Mouse (Mus musculus): ENCODE results near the gene Ccdc116. TPM values are rescaled to one million over a fixed set of nuclear protein-coding genes. Genes with fewer than 3 reads are reported as not detected.
"Not testable (repeated sequence)": the region's sequence is repeated elsewhere in the genome, so short reads cannot be mapped to it uniquely, and the experiment has no call there.

Gene Ccdc116
- total RNA-seq (2021), result under 1 TPM in 1 of 2 experiments, not detected in 1; 0.31 TPM
- long read RNA-seq, experiment 1, result 0 reads
- long read RNA-seq, experiment 2, result 0 reads

DNA sequence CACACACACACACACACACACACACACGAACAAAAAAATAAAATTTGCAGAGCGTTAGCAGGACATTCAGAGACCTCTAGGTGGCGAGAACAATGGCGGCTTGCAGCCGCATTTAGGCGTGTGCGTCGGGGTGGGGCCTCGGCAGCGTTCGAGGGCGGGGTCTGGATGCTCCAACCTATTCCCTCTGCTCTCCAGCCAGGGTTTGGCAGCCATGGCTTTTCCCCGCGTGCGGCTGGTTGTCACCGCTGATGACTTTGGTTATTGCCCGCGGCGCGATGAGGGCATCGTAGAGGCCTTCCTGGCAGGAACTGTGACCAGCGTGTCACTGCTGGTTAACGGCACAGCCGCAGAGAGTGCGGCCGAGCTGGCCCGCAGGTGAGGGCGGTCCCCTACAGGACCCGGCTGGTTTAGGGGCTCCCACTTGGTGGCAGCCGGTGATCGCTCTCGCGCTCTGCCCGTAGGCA is at the start of gene Ccdc116:
Gene Ccdc116 (minus strand): TSS at position 458 of the 464 bp plus-strand sequence.
- intact Hi-C loops (cut with DNase I), result loop anchor here (5.0 kb wide), 2 partner anchors 45 to 60 kb away; partner anchors contain the start of gene Rimbp3
- DNase-seq, result peak; percentile 77 to 81

DNA sequence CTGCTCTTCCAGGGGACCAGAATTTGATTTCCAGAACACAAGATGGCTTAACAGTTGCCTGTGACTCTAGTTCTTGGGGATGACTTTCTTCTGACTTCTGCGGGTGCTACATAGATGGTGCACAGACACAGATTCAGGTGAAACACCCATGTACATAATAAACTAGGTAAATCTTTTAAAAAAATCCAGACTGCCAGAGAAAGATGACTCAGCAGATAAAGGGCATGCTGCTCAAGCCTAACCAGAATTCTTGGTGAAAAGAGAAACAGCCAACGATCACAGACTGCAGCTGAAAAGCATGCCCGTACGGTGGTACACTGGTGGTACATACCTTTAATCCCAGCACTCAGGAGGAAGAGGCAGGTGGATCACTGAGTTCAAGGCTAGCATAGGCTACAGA is 46.8 kb upstream of the Ccdc116 start:
- DNase-seq, result no peak
- intact Hi-C loops (cut with DNase I), result loop anchor here (5.0 kb wide), 1 partner anchor 47 kb away; the partner anchor contains the start of gene Ccdc116

DNA sequence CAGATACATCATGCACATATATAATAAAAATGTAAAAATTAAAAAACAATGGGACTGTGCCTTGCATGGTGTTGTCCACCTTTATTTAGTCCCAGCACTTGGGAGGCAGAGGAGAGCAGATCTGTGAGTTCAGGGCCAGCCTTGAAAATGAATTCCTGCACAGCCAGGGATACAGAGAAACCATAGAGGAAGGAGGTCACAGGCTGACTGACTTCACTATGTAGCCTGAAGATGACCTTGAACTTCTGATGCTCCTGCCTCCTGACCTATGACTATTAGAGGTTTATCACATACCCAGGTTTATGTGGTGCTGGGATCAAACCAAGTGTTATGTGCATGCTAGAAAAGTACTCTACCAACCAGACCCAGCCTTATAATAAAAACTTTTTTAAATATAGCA is 38.4 kb upstream of the Ccdc116 start:
- DNase-seq, result no peak
- intact Hi-C loops (cut with DNase I), result no loop called here

DNA sequence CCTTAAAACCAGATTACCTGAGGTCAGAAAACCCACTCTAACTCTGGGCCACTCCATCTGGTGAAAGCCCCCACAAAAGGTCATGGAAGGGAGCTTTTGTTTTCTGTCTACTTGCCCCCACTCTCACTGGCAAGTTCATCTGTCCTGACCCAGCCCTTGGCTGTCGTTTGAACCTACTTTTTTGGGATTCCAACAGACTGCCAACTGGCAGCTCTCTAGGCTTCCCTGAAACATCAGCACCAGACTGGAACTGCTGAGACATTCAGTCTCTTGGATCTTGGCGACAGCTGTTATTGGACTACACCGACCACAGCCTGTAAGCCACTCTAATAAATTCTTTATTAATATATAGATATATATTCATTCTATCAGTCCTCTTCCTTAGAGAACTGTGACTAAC is 36.0 kb upstream of the Ccdc116 start:
- DNase-seq, result no peak

DNA sequence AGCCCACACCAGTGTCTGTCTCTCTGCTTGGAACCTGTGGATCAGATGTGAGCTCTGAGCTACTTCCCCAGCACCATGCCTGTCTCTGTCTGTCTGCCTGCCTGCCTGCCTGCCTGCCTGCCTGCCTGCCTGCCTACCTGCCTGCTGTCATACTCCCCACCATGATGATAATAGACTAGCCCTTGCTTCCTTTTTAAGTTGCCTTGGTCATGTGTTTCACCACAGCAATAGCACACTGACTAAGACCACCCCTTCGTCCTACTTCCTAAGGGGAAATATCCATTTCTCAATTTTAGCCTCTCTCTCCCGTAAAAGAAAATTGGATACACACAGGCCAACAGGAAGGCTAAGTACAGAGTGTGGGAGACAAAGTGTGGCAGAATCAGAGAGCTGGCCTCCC is 35.1 kb upstream of the Ccdc116 start:
- intact Hi-C loops (cut with DNase I), result no loop called here
- DNase-seq, result no peak

More for the DNA sequence above, 36.0 kb upstream of the Ccdc116 start:
- intact Hi-C loops (cut with DNase I), result no loop called here

DNA sequence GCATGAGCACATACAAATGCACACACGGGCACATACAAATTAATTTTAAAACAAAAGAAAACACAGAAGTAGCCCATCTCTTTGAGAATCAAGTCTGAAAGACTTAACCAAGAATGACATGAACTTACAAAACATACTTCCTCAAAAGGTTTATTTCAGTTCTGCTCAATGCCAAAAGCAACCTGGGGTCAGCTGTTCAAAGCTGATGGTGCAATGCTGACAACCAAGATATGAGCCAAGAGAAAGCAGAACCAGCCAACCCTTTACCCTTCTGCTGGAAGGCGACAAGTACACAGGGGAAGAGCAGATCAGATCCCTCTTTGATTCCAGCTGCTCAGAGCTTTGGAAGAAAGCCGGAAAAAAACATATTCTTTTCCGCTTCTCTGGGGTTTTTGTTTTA is 34.4 kb upstream of the Ccdc116 start:
- intact Hi-C loops (cut with DNase I), result no loop called here
- peak in 1 of 2 experiments; percentile 13 for DNase-seq

DNA sequence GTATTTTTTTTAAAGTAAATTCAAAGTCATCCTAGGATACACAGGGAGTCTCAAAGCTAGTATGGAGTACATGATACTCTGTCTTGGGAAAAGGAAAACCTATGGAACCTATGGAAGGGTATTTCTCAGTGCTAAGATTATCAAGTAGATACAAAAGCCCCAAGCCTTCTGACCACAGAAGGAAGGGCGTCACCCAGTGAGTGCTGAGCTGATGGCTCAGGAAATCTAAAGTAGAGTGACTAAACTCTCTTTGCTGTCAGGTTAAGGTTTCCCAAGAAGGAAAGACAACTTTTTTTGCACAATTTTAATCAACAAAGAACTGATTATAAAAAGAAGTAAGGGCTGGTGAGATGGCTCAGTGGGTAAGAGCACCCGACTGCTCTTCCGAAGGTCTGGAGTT is 32.7 kb upstream of the Ccdc116 start:
- intact Hi-C loops (cut with DNase I), result no loop called here
- no peak for DNase-seq

DNA sequence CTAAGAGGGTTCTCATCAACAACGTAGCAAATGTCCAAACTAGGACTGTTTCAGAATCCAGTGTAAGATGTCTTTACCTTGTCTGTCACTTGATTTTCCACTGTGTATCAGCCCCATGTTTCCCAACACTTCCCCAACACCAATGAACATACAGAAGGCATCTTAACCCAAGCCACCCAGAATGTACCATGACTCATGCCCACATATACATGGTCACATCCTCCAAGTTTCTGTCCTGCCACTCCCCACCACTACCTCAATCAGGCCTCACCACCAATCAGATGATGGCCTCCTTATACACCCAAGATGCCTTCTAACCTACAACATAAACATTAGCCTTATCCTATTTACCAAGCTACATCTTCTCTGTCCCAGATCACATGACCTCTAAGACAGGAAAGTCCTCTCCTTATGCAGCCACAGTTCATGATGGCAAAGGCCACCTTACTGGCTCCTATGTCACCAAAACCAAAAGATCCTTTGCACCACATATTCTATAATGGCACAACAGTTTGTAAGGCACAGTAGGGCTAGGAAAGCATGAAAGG is 30.7 kb upstream of the Ccdc116 start:
- no peak for DNase-seq
- intact Hi-C loops (cut with DNase I), result no loop called here

DNA sequence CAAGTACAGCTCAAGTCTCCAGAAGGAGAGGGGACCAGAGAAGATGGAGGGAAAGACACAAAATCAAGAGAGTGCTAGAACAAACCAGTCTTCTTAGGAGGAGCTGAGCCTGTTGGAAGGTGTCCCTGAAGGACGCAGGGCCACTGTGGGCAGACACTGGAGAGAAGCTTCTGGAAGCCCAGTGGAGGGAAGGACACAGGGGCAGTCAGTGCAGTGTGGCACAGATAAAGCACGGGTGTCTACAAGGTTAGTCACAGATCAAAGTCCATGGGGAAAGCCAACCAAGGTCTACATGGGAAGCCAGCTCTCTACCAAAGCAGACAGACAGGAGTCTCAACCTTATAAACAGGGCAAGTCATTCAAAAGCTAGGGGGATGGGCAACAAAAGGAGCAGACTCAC is 28.7 kb upstream of the Ccdc116 start:
- intact Hi-C loops (cut with DNase I), result no loop called here
- no peak for DNase-seq

DNA sequence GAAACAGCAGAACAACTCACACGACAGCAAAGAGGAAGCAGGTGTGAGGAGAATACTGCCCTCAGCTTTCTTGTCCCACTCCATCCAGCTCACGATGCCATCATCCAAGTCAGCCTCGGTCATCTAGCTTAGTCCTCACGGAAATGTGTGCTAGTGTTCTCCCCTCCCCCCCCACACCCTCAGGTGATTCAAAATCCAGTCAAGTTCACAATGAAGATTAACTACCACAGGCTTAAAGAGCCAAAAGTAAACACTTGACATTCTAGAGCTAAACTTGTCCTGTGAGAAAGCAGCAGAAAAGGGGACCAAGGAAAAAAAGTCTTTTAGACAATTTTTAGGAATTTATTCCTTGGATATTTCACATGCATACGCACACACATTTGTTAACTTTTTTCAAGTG is 21.0 kb upstream of the Ccdc116 start:
- DNase-seq, result no peak
- intact Hi-C loops (cut with DNase I), result no loop called here

DNA sequence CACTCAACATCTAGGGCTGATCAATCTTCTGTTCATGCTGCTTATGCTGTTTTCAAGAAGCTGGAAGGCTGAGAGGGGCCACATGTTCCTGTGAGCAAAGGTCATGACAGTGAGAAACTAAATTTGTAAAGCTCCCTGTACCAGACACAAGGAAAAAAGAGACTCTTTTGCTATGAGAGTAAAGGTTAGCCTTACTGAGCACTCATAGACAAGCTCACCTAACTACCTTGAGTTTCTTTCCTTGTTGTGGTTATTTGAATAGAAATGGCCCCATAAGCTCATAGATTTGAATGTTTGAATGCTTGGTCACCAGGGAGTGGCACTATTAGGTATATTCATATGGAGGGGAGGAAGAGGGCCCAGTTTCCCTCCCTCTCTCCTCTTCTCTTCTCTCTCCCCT is 20.1 kb upstream of the Ccdc116 start:
- intact Hi-C loops (cut with DNase I), result no loop called here
- DNase-seq, result no peak

DNA sequence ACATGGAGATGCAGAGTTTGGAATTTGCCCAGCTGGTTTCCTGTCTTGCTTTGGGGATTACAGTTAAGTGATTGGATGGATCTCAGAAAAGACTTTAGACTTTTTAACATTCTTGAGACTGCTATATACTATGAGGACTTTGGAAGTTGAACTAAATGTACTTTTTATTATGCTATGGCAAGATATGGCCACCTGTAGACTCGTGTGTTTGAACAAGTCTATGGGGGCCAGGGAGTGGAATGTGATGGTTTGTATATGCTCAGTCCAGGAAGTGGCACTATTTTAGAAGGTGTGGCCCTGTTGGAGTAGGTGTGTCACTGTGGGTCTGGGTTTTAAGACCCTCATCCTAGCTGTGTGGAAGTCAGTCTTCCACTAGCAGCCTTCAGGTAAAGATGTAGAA is 18.4 kb upstream of the Ccdc116 start:
- intact Hi-C loops (cut with DNase I); DNase-seq: not testable (repeated sequence)

DNA sequence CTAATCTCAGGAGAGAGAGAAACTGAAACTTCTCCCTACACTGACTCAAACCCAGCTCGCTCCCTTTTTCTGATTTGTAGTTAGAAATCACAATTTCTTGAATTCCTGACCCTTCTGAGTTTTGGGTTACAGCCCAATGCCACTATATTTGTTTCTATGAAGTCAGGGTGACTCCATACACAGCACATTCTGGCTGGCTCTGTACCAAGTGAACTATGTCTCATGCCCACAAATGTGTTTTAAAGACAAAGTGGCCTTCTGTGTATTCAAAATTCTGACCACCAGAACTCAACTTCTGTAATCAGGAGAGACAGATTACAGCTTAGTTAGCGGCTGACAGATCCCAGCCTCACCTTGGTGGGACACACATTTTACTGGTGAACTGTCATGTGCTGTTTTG is 7.3 kb upstream of the Ccdc116 start:
- no peak for DNase-seq
- intact Hi-C loops (cut with DNase I), result no loop called here

DNA sequence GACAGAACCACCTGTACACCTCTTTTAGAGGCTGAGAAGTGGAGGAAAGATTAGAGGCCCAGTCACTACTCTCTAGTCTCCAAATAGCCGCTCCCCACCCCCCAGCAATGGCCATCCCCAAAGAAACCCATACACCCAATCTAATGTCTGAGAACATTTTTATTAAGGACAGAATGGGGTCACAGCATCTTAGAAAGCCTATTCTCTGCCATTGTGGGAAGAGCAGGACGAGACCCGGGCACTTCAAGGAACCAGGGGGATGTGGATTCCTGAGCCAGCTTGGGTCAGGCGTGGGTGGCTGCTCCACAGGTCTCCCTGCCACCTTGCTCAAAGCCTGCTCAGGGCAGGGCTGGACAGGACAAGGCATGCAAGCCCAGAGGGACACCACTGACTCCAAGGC is 4.8 kb upstream of the Ccdc116 start:
- intact Hi-C loops (cut with DNase I), result no loop called here
- DNase-seq, result no peak

DNA sequence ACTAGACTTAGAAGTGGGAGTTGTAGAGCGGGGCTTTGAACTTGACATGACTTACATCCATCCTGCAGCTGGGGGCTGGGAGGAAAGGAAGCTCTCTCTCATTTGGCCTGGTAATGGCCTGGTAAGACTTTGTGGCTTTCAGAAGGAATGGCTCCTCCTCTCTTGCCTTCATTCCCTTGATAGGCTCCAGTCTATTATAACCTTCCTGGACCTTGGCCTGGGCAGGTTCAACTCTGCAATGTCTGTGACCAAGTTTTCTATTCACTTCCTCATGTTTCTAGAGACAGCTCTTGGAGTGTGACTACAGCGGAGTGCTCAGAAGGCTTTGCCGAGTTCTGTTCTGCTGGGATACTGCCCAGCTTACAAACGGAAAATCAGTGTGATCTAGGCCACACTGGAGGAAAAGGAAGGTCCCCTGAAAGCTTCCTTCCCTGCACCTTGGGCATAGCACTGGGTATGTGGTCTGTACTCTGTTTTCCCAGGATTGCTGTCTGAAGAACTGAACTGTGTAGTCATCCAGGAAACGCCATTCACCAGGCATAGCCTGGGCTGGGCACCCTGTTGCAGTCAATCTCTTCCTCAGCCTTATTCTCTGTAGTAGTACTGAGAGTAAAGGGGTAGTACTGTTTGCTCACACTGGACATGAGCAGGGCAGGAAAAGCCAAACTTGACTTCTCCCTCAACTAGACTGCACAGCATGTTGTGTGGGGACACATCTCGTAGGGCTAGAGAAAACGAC is 3.7 kb upstream of the Ccdc116 start:
- intact Hi-C loops (cut with DNase I), result no loop called here
- DNase-seq, result no peak

DNA sequence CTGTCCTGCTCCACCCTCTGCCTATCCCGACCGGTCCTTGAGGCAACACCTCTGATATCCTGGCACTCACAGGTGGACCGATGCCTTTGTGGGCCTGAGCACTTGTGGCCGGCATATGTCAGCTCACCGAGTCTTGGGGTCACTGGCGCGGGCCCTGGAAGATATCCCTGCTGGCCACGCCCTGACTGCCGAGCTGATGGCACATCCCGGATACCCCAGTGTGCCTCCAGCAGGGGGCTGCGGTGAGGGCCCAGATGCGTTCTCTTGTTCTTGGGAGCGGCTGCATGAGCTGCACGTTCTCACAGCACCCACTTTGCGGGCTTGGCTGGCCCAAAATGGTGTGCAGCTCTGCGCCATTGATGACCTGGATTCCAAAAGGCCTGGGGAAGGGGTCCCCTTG is 1.1 kb upstream of the Ccdc116 start:
- intact Hi-C loops (cut with DNase I), result loop anchor here (5.0 kb wide), 2 partner anchors 44 to 59 kb away; partner anchors contain the start of gene Rimbp3
- DNase-seq, result peak in 1 of 2 experiments; percentile 22

DNA sequence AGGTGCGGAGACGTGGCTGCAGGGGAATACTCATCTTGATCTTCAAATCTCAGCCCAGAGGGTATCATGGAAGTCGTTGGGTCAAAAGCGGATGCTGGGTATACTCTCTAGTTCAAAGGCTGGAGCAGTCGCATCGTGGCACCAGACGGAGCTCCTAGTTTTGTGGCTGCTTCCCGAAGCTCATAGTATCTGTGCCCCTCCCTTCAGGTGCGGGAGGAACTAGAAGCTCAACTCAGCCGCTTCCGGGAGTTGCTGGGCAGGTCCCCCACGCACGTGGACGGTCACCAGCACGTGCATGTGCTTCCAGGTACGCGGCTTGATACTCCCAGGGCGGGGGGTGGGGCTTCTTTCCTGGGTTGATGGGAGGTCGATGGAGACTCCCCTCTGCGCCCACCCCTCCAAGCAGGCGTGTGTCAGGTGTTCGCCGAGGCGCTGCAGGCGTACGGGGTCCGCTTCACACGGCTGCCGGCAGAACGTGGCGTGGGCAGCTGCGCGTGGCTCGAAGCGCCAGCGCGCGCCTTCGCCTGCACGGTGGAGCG is 431 bp upstream of the Ccdc116 start:
- intact Hi-C loops (cut with DNase I), result loop anchor here (5.0 kb wide), 2 partner anchors 45 to 60 kb away; partner anchors contain the start of gene Rimbp3
- DNase-seq, result no peak

DNA sequence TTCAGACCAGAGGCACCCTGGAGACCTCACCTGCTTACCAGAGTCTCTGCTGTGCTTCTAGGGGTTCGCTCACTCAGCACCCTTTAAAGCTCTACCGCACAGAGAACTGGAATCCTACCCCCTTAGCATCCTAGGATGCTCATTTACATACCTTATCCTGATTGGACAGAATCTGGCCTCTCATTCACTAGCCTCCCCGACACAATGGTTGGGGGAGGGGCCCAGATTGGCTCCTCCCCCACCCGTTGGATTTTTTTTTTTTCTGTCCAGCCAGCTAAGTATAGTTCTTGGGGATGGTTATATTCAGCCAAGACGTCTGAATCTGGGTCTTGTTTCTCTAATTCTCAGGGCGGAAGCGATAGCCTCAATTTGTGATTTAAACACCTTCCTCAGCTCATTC is 2.7 kb downstream of the Ccdc116 start, which contains the start of gene Ydjc:
Gene Ydjc (plus strand): TSS at position 283 of the 400 bp plus-strand sequence.
- intact Hi-C loops (cut with DNase I), result loop anchor here (5.0 kb wide), 1 partner anchor 133 kb away; the partner anchor contains the start of gene Tmem191c
- no peak for DNase-seq

DNA sequence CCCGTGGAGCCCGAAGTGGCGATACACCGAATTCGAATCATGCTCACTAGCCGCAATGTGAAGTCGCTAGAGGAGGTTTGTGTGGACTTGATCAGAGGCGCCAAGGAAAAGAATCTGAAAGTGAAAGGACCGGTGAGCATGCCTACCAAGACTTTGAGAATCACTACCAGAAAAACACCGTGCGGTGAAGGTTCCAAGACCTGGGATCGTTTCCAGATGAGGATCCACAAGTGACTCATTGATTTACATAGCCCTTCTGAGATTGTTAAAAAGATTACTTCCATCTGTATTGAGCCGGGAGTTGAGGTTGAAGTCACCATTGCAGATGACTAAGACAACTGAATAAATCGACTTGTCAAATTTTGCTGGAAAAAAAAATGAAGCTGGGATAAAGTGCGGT is 9.7 kb downstream of the Ccdc116 start:
- intact Hi-C loops (cut with DNase I), result no loop called here
- DNase-seq, result no peak

DNA sequence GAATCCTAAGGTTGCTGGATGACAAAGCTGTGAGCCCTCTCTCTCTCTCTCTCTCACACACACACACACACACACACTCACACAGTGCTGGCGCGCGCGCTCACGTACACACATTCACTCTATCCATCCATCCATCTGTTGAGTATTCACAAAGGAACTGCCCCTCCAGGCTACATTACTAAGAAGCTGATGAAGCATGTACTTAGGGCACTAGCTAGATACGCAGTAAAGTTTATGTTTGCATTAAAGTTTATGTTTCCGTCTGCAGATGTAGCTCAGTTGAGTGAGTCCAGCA is 14.2 kb downstream of the Ccdc116 start:
- intact Hi-C loops (cut with DNase I), result no loop called here
- no peak for DNase-seq

DNA sequence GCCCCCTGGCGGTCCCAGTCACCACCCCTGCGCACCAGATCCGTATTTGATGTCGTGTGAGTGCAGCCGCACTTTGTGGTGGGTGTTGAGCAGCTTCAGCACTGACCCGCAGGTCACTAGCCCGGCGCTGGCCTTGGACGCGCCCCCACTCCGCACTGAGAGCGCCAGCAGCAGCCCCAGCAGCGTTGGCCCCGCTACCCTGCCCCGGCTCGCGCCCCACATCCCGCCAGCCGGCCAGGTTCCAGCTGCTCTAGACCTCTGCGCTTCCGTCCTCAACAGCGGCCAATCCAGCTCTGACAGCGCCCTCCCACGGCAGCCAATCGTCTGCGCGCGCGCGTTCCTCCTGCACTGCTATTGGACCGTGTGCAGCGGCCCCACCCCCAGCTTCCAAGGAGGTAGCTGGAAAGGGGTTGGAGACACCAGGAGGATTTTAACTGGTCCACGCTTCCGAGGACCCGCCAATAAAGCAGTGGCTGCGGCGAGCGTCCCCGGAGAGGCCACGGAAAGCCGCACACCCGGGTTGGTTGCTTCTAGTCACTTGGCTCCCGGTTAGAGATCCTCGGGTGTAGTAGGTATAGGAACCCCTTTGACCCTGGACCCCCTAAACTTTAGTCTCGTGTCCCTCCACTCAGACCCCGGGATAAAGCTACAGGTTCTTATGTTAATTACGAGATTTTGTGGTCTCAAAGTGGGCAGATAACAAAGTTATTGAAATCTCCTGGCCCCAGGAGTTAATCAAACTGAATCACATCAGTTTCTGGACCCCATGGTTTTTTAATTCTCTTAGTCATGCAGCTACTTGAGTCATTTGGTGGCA is 14.7 kb downstream of the Ccdc116 start, which contains the start of gene Sdf2l1:
Gene Sdf2l1 (minus strand): TSS at position 295 of the 817 bp plus-strand sequence.
- intact Hi-C loops (cut with DNase I), result no loop called here

More for the DNA sequence above, 14.7 kb downstream of the Ccdc116 start, which contains the start of gene Sdf2l1:
- DNase-seq, result peak; percentile 96

All from heart, postnatal 14 days (tissue).